Mouse (Mus musculus): ENCODE data around the gene Nmi.

Gene Nmi

GRCm38 (mm10) chr2:51937004-51937403 is 36.3 kb downstream of the Nmi start:
- peaks cover 25% of the 10 kb centered on the region for H3K4me1 ChIP-seq (replicated peaks; ENCODE audit: low read depth, low read length)
- H3K9me3 ChIP-seq (ENCODE audit: low read length) = no peaks in the 10 kb centered on the region
- no peaks in the 10 kb centered on the region for H3K36me3 ChIP-seq (ENCODE audit: insufficient read depth, low read length)
- peaks cover 24% of the 10 kb centered on the region for H3K27me3 ChIP-seq (ENCODE audit: insufficient read depth, low read length)
- no peak for TF ChIP-seq NANOG (IDR thresholded peaks at IDR 0.05; ENCODE audit: borderline replicate concordance, low read length)
- H3K4me3 ChIP-seq (replicated peaks; ENCODE audit: low read length) = no peak overlapping the region

GRCm38 (mm10) chr2:51936585-51936984 is 36.7 kb downstream of the Nmi start:
- H3K27me3 ChIP-seq (ENCODE audit: insufficient read depth, low read length) = peaks cover 24% of the 10 kb centered on the region
- no peak overlapping the region for H3K4me3 ChIP-seq (replicated peaks; ENCODE audit: low read length)
- peaks cover 25% of the 10 kb centered on the region for H3K4me1 ChIP-seq (replicated peaks; ENCODE audit: low read depth, low read length)
- H3K9me3 ChIP-seq (ENCODE audit: low read length) = no peaks in the 10 kb centered on the region
- no peak for TF ChIP-seq NANOG (IDR thresholded peaks at IDR 0.05; ENCODE audit: borderline replicate concordance, low read length)
- TF ChIP-seq POU5F1 (IDR thresholded peaks at IDR 0.05; ENCODE audit: borderline replicate concordance, low read length) = no peak
- no peak for TF ChIP-seq CTCF (conservative IDR thresholded peaks at IDR 0.05; ENCODE audit: low read length)
- no peaks in the 10 kb centered on the region for H3K36me3 ChIP-seq (ENCODE audit: insufficient read depth, low read length)

GRCm38 (mm10) chr2:51935921-51936320 is 37.4 kb downstream of the Nmi start:
- Histone ChIP-seq H3K4me1 (replicated peaks; ENCODE audit: low read depth, low read length) (peaks cover 25% of the 10 kb centered on the region), H3K4me3 (replicated peaks; ENCODE audit: low read length) (no peak overlapping the region), H3K27me3 (ENCODE audit: insufficient read depth, low read length) (peaks cover 24% of the 10 kb centered on the region), H3K9me3 (ENCODE audit: low read length) (peaks cover 4% of the 10 kb centered on the region), H3K36me3 (ENCODE audit: insufficient read depth, low read length) (peaks cover under 1% of the 10 kb centered on the region; the same call in 1 of the 2 replicates)
- no peak for TF ChIP-seq POU5F1 (IDR thresholded peaks at IDR 0.05; ENCODE audit: borderline replicate concordance, low read length)
- no peak for TF ChIP-seq CTCF (conservative IDR thresholded peaks at IDR 0.05; ENCODE audit: low read length)
- TF ChIP-seq NANOG (IDR thresholded peaks at IDR 0.05; ENCODE audit: borderline replicate concordance, low read length) = no peak

- Histone ChIP-seq H3K27me3 (ENCODE audit: insufficient read depth, low read length) (peaks cover 24% of the 10 kb centered on the region), H3K4me1 (replicated peaks; ENCODE audit: low read depth, low read length) (peaks cover 25% of the 10 kb centered on the region), H3K9me3 (ENCODE audit: low read length) (peaks cover 14% of the 10 kb centered on the region), H3K4me3 (replicated peaks; ENCODE audit: low read length) (peak within 1 kb of the TSS; percentile 78), H3K36me3 (ENCODE audit: insufficient read depth, low read length) (peaks cover 4% of the 10 kb centered on the region; the same call in 1 of the 2 replicates)
- TF ChIP-seq NANOG (IDR thresholded peaks at IDR 0.05; ENCODE audit: borderline replicate concordance, low read length) (no peak), POU5F1 (IDR thresholded peaks at IDR 0.05; ENCODE audit: borderline replicate concordance, low read length) (no peak), CTCF (conservative IDR thresholded peaks at IDR 0.05; ENCODE audit: low read length) (no peak)
Measured at GRCm38 (mm10) chr2:51934574-51935334, 38.5 kb downstream of the Nmi start, which contains the start of gene Rbm43. Gene Rbm43 (minus strand): TSS chr2:51935163.

- Histone ChIP-seq H3K4me3 (replicated peaks; ENCODE audit: low read length) (no peak overlapping the region; the same call in 1 of the 2 replicates), H3K27me3 (ENCODE audit: insufficient read depth, low read length) (peaks cover 24% of the 10 kb centered on the region), H3K4me1 (replicated peaks; ENCODE audit: low read depth, low read length) (peaks cover 25% of the 10 kb centered on the region), H3K36me3 (ENCODE audit: insufficient read depth, low read length) (peaks cover 4% of the 10 kb centered on the region; the same call in 1 of the 2 replicates), H3K9me3 (ENCODE audit: low read length) (peaks cover 17% of the 10 kb centered on the region)
- TF ChIP-seq CTCF (conservative IDR thresholded peaks at IDR 0.05; ENCODE audit: low read length) (no peak), NANOG (IDR thresholded peaks at IDR 0.05; ENCODE audit: borderline replicate concordance, low read length) (no peak), POU5F1 (IDR thresholded peaks at IDR 0.05; ENCODE audit: borderline replicate concordance, low read length) (no peak)
Measured at GRCm38 (mm10) chr2:51933341-51934134, 39.8 kb downstream of the Nmi start.

- peaks cover 24% of the 10 kb centered on the region for H3K27me3 ChIP-seq (ENCODE audit: insufficient read depth, low read length)
- H3K9me3 ChIP-seq (ENCODE audit: low read length) = peaks cover 17% of the 10 kb centered on the region
- TF ChIP-seq CTCF (conservative IDR thresholded peaks at IDR 0.05; ENCODE audit: low read length) (no peak), POU5F1 (IDR thresholded peaks at IDR 0.05; ENCODE audit: borderline replicate concordance, low read length) (no peak), NANOG (IDR thresholded peaks at IDR 0.05; ENCODE audit: borderline replicate concordance, low read length) (no peak)
- no peak overlapping the region for H3K4me3 ChIP-seq (replicated peaks; ENCODE audit: low read length)
- H3K36me3 ChIP-seq (ENCODE audit: insufficient read depth, low read length) = peaks cover 4% of the 10 kb centered on the region; the same call in 1 of the 2 replicates
- peaks cover 15% of the 10 kb centered on the region for H3K4me1 ChIP-seq (replicated peaks; ENCODE audit: low read depth, low read length)
Measured at GRCm38 (mm10) chr2:51931241-51931640, 42.1 kb downstream of the Nmi start.

GRCm38 (mm10) chr2:51914944-51915680 is 58.2 kb downstream of the Nmi start:
- H3K4me1 ChIP-seq (replicated peaks; ENCODE audit: low read depth, low read length) = no peaks in the 10 kb centered on the region
- TF ChIP-seq CTCF (conservative IDR thresholded peaks at IDR 0.05; ENCODE audit: low read length) = peak; percentile 55
- no peak for TF ChIP-seq NANOG (IDR thresholded peaks at IDR 0.05; ENCODE audit: borderline replicate concordance, low read length)
- no peaks in the 10 kb centered on the region for H3K9me3 ChIP-seq (ENCODE audit: low read length)
- H3K27me3 ChIP-seq (ENCODE audit: insufficient read depth, low read length) = no peaks in the 10 kb centered on the region
- no peaks in the 10 kb centered on the region for H3K36me3 ChIP-seq (ENCODE audit: insufficient read depth, low read length)
- H3K4me3 ChIP-seq (replicated peaks; ENCODE audit: low read length) = no peak overlapping the region

- TF ChIP-seq CTCF (conservative IDR thresholded peaks at IDR 0.05; ENCODE audit: low read length) = no peak
- TF ChIP-seq NANOG (IDR thresholded peaks at IDR 0.05; ENCODE audit: borderline replicate concordance, low read length) = no peak
- no peak for TF ChIP-seq POU5F1 (IDR thresholded peaks at IDR 0.05; ENCODE audit: borderline replicate concordance, low read length)
- Histone ChIP-seq H3K27me3 (ENCODE audit: insufficient read depth, low read length) (no peaks in the 10 kb centered on the region), H3K9me3 (ENCODE audit: low read length) (no peaks in the 10 kb centered on the region), H3K36me3 (ENCODE audit: insufficient read depth, low read length) (no peaks in the 10 kb centered on the region), H3K4me1 (replicated peaks; ENCODE audit: low read depth, low read length) (no peaks in the 10 kb centered on the region), H3K4me3 (replicated peaks; ENCODE audit: low read length) (no peak overlapping the region)
Measured at GRCm38 (mm10) chr2:51914532-51914931, 58.8 kb downstream of the Nmi start.

Measured in E14TG2a.4 (cell line).